In the genomic region with DNA sequence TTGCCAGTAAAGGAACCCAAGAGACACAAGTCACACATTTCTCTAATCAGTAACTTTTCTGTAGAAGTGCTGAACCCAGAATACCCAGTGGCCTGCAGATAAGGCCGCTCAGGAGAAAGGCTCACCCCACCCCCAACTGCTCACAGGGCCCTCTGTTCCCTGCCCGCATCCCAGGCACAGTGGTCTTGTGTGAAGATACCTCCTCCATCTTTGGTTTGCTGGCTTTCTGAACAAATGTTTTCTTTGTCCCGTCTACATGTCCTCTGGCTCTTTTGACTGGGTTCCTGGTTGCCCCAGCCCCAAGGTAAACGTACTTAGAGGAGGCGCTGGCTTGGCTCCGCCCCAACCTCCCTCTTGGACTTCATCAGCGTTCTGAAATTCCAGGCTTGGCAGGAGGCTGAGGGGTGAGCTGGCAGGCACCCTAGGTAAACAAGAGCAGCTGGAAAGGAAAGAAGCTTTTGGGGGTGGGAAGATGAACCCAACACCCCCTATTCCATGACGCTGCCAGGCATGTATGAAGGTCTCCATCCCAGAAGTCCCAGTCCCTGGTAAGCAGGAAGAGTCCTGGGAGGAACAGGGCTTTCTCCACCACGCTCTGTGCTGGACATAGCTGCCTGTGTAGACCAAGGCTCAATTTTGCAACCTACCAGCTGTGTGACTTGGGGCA, we compare ENCODE assay signal across 9 mouse cellular contexts. TPM values are rescaled to one million over a fixed set of nuclear protein-coding genes. Genes with fewer than 3 reads are reported as not detected.
DNase-seq lines count a peak whose midpoint lies in the region; ATAC-seq and TF ChIP-seq lines count a peak whose summit lies in the region.
"Had no signal": no experiment of that assay in that cellular context is flagged by ENCODE, and none has a peak within 500 bp of the region (broad histone marks: within the 10 kb centered on the region; RNA-seq: fewer than 3 reads in every experiment).

No protein-coding gene starts in this region.

- H3K9ac ChIP-seq in heart, adult 2 months (ENCODE audit: low read depth, low read length) = peak overlapping the region; percentile 51
- H3K9ac ChIP-seq in kidney, postnatal 0 days (ENCODE audit: low read depth, low read length) = no peak overlapping the region
- H3K9ac ChIP-seq in midbrain, embryonic 13.5 days (replicated peaks) = no peak overlapping the region

- no peaks in the 10 kb centered on the region for H3K9me3 ChIP-seq in kidney, postnatal 0 days (replicated peaks; ENCODE audit: low read length)
- no peaks in the 10 kb centered on the region for H3K9me3 ChIP-seq in midbrain, embryonic 13.5 days

- DNase-seq in 3134 (ENCODE audit: extremely low read depth, insufficient read length, low spot score) = peak; percentile 72
- peak; percentile 71 for DNase-seq in adrenal gland, adult 8-10 months
- peak; percentile 81 to 87 for DNase-seq in heart, adult 2 months
- peak; percentile 88 for DNase-seq in kidney, postnatal 0 days (ENCODE audit: low spot score)
- peak; percentile 82 to 89 for DNase-seq in lung, postnatal 4 days
- DNase-seq in retina, postnatal 1 day = no peak
- no peak for DNase-seq in left cerebral cortex, postnatal 25 days (ENCODE audit: low spot score in 2 of 2)

- TF ChIP-seq EP300 in heart, adult 2 months (IDR thresholded peaks at IDR 0.05; ENCODE audit: insufficient read depth, low read depth, low read length) = peak; percentile 81

- peak overlapping the region; percentile 34 for H3K4me2 ChIP-seq in kidney, postnatal 0 days (ENCODE audit: low read length)
- no peak overlapping the region for H3K4me2 ChIP-seq in midbrain, embryonic 13.5 days (replicated peaks)

- no peak for TF ChIP-seq CTCF in heart, adult 2 months (IDR thresholded peaks at IDR 0.05)
- TF ChIP-seq CTCF in kidney, postnatal 0 days (IDR thresholded peaks at IDR 0.05; ENCODE audit: low read depth) = no peak

- no peak overlapping the region for H3K4me3 ChIP-seq in heart, adult 2 months
- no peak overlapping the region for H3K4me3 ChIP-seq in kidney, postnatal 0 days (replicated peaks; ENCODE audit: low read depth, low read length)
- no peak overlapping the region for H3K4me3 ChIP-seq in midbrain, embryonic 13.5 days (replicated peaks)

- intact Hi-C loops in heart, adult 2 months (cut with DNase I) = no loop called here
- intact Hi-C loops in left cerebral cortex, postnatal 25 days (cut with DNase I) = no loop called here

- H3K27ac ChIP-seq in heart, adult 2 months = peak overlapping the region; percentile 79
- H3K27ac ChIP-seq in kidney, postnatal 0 days = peak overlapping the region; percentile 90
- H3K27ac ChIP-seq in midbrain, embryonic 13.5 days = no peak overlapping the region
- H3K27ac ChIP-seq: macrophage had no signal

- H3K36me3 ChIP-seq in heart, adult 2 months (ENCODE audit: control insufficient read depth, insufficient read depth, low read length) = no peaks in the 10 kb centered on the region; the same call in 1 of the 2 replicates
- peaks cover 8% of the 10 kb centered on the region for H3K36me3 ChIP-seq in kidney, postnatal 0 days (ENCODE audit: insufficient read depth, low read length)
- H3K36me3 ChIP-seq in midbrain, embryonic 13.5 days = no peaks in the 10 kb centered on the region

- no peaks in the 10 kb centered on the region for H3K79me2 ChIP-seq in heart, adult 2 months (replicated peaks; ENCODE audit: control insufficient read depth, insufficient read depth, low read length)

- ATAC-seq in kidney, postnatal 0 days (replicated peaks; ENCODE audit: low FRiP score, low read depth) = peak; percentile 73
- ATAC-seq in midbrain, embryonic 13.5 days = no peak

- no peaks in the 10 kb centered on the region for H3K27me3 ChIP-seq in heart, adult 2 months (ENCODE audit: control insufficient read depth, insufficient read depth, low read length)
- H3K27me3 ChIP-seq in kidney, postnatal 0 days (ENCODE audit: insufficient read depth, low read length) = no peaks in the 10 kb centered on the region
- no peaks in the 10 kb centered on the region for H3K27me3 ChIP-seq in midbrain, embryonic 13.5 days

- 15% methylated on average over 9 of the region's 9 CpGs for WGBS in heart, adult 2 months
- 20% methylated on average over 9 of the region's 9 CpGs for WGBS in kidney, postnatal 0 days
- 49% methylated on average over 9 of the region's 9 CpGs for WGBS in midbrain, embryonic 13.5 days

- 0 out of 2 replicates have a peak, but pooled peaks have one; percentile 16 for TF ChIP-seq POLR2A in heart, adult 2 months (IDR thresholded peaks at IDR 0.05; ENCODE audit: insufficient read depth, low read depth, low read length)

- H3K4me1 ChIP-seq in heart, adult 2 months (ENCODE audit: control insufficient read depth, insufficient read depth, low read length) = peaks cover 23% of the 10 kb centered on the region
- peaks cover 19% of the 10 kb centered on the region; the same call in 1 of the 2 replicates for H3K4me1 ChIP-seq in kidney, postnatal 0 days (replicated peaks; ENCODE audit: insufficient read depth, low read length)
- H3K4me1 ChIP-seq in midbrain, embryonic 13.5 days (replicated peaks) = no peaks in the 10 kb centered on the region; the same call in 1 of the 2 replicates

RNA-seq across cellular contexts. Expression of gene Tgm2, which starts 32.5 kb away (rescaled TPM):
- total RNA-seq in adrenal gland, adult 8-10 months (2022) = 10 to 100 TPM; 58.1 to 75.3 (median 62.3) TPM
- 100 to 1,000 TPM; 270 to 286 TPM for total RNA-seq in heart, adult 2 months (2021)
- 155 and 205 TPM in 2 replicates for polyA plus RNA-seq in heart, adult 2 months (2012; rRNA removed)
- polyA plus RNA-seq in kidney, postnatal 0 days (2015; fragmentation: Nextera tagmentation; extraction: Ambion mirVana) = 26.9 and 31.7 TPM in 2 replicates
- 9.1 and 12.3 TPM in 2 replicates for polyA plus RNA-seq in midbrain, embryonic 13.5 days (2015; fragmentation: Nextera tagmentation; extraction: Ambion mirVana)
- total RNA-seq in left cerebral cortex, postnatal 25 days (2021) = 1 to 10 TPM; 7.4 to 9.8 TPM

Comparison
In these comparisons a context has a peak if more than half of its experiments do, and no peak if none do; other contexts are left out.
1. DNase-seq: peak in 3134 (single experiment), adrenal gland, adult 8-10 months (single experiment), heart, adult 2 months (2 of 2), kidney, postnatal 0 days (single experiment) and lung, postnatal 4 days (2 of 2); none in retina, postnatal 1 day (single experiment) and left cerebral cortex, postnatal 25 days (0 of 2).
2. RNA of gene Tgm2, which starts 32.5 kb away (total RNA-seq): 270 to 286 TPM in heart, adult 2 months and 58.1 to 75.3 TPM in adrenal gland, adult 8-10 months; 7.4 to 9.8 TPM in left cerebral cortex, postnatal 25 days; every median in the first group is over 4 times any median in the second.